Mouse (Mus musculus) kidney, adult 8-10 months (tissue): ENCODE results near the gene Nat8.
"Not testable (repeated sequence)": the region's sequence is repeated elsewhere in the genome, so short reads cannot be mapped to it uniquely, and the experiment has no call there.

Source experiments
- DNase-seq, 2 experiments: peaks; one replicate each; pipeline ENCODE4 v3.0.0; 2022

Nat8 gene

GRCm38 (mm10) chr6:85831796-85832321, at the start of gene Nat8:
TSS of gene Nat8 (minus strand) at chr6:85832082.
- DNase-seq = peak; percentile 73 to 80

DNA sequence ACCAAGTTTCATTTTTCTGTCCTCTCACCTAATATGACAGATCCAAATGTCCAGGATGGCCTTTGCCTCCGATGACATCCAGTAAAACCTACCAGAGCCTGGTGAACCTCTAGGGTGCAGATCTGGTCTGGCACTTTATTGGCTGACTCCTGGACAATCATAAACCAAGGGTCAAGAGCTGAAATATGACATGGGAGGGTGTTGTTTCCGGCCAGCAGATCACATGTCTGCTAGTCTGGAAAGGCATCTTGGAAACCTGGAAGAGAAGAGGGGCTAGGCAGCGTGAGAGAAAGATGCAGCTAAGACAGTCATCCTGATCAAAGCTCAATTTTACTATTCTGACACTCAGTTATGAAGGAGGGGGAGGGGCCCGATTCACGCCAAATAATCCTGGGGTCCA, 37.1 kb upstream of the Nat8 start, which contains the start of gene Nat8f2:
Gene Nat8f2, minus strand, starts transcription at position 153 of the 400 bp plus-strand sequence.
- DNase-seq = peak; percentile 75 to 84

DNA sequence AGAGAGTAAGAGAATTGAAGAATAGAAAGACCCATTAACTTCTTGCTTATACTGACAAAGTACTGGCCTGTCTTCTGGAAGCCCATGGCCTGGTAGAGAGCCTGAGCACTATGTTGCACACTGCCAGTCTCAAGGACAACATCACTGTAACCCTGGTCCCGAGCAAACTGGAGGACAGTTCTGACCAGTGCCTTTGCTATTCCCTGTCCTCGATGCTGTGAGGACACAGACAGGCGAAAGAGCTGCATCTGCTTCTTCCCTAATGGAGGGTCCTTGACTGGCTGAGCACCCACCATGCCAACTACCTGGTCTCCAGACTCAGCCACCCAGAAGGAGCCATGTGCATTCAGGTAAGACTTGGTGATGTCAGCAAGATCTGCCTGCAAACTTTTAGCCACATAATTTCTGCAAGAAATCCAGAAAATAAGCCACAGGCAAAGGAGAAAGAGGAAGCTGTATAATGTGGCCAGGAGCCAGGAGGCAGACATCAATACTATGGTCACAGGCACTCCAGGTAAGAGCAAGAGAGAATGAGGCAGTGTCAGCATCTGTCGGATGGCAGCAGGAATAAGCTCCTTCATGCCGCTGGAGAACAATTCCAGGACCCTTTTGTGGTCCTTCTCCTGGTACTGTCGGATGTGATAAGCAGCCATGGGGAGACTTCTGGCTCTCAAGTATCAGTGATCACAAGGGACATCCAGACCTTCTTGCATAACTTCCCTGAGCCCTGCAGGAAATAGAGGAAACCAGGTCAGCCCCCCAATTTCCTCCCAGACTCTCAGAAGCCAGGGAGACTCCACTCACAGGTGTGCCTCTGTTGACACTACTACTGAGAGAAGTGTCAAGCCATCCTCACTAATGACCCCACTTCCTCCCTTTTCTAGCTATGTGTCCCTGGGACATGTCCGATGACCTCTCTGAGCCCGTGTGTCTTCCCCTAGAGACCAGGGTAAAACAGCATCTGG, 36.1 kb upstream of the Nat8 start:
- DNase-seq = peak; percentile 30 to 32

GRCm38 (mm10) chr6:85866995-85867394, 35.1 kb upstream of the Nat8 start:
- not testable (repeated sequence) for DNase-seq

- DNase-seq = not testable (repeated sequence)
Observed at GRCm38 (mm10) chr6:85866166-85866565, 34.3 kb upstream of the Nat8 start.

- peak; percentile 62 to 77 for DNase-seq
Observed at GRCm38 (mm10) chr6:85864900-85865639, 33.2 kb upstream of the Nat8 start.

DNA sequence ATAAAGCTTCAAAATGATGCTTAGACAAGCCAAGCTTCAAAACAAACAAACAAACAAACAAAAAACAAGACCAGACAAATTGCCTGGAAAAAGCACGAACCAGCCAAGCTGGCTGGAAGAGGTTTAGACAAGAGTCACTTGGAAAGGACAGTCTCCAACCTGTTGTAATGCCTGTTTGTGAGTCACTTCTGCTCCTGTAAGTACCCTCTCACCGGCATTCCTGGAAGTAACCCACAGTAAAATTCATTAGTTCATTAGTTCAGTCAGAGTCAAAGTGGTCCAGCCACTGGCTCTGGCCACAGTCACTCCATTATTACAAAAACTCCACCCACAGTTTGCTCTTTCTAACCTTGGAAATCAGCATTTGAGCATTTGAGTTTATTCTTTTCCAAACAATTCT, 32.0 kb upstream of the Nat8 start:
- no peak for DNase-seq

- no peak for DNase-seq
Observed at GRCm38 (mm10) chr6:85863136-85863535, 31.3 kb upstream of the Nat8 start.

- peak; percentile 41 to 59 for DNase-seq
Observed at GRCm38 (mm10) chr6:85862565-85862964, 30.7 kb upstream of the Nat8 start.

GRCm38 (mm10) chr6:85861247-85861646, 29.4 kb upstream of the Nat8 start:
- DNase-seq = peak in 1 of 2 experiments; percentile 25

- DNase-seq = peak; percentile 76 to 82
Observed at GRCm38 (mm10) chr6:85856194-85856678, 24.4 kb upstream of the Nat8 start.

- peak; percentile 70 to 78 for DNase-seq
Observed at GRCm38 (mm10) chr6:85853481-85853880, 21.6 kb upstream of the Nat8 start.

DNA sequence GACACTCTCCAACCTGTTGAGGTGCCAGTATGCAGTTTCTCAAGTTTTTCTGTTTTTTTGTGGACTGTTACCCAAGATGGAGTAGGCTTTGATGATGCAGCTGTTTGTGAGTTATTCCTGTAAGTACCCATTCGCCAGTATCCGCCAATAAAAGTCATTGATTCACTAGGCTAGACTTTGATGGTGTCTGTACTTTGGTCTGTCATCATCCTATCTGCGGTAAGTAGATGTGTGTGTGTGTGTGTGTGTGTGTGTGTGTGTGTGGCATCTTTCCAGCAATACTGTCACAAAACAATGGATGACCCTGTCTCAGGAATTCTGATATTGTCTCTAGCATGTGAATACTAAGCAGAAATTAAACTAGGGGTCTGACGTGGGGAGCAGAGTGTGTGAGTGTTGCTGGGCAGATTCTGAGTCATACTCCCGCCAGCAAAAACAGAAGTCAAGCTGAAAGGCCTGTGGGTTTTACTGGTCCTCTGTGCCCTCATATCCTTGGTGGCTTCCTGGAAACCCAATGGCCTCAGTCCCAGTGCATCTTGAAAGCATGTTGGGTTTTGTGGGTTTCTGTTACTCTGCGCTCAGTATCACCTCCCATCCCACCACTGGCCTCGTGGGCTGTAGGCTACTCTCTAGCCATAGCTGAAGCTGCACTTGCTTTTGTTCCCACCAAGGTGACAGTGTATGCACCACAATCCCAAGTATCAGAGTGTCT, 19.3 kb upstream of the Nat8 start:
- DNase-seq = no peak

DNA sequence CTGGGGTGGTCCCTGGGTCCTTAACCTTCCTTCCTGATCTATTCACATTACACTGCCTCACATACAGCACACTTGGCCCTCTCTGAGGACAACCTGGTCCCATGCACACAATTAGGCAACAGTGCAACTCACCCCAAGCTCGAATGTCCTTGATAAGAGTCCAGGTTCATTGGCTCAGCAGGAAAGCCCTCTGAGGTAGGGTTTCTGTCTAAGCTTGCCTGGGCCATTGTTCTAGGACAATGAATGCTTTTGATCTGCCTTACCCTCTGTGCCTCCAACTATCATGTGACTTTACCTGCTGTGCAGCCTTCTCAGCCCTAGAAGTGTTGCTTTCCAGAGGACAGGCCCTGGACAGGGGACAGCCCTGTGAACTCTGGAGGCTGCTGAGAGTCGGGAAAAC, 17.4 kb upstream of the Nat8 start:
- no peak for DNase-seq

DNA sequence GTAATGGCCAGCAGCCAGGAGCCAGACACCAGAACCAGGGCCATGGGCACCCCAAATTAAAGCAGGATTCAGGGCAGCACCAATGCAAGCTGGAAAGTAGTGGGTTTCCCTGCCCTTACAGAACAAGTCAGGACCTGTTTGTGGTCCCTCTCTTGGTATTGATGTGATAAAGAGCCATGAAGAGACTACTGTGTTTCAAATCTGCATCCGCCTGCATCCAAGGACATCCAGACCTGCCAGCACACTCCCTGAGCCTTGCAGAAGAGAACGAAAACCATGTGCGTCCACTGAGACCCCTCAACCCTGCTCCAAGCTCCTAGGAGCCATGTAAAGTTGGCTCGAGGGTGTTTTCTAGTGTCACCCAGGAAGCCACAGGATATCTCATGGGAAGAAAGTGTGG, 16.3 kb upstream of the Nat8 start:
- DNase-seq = no peak

- DNase-seq = no peak
Observed at GRCm38 (mm10) chr6:85846921-85847320, 15.0 kb upstream of the Nat8 start.

- not testable (repeated sequence) for DNase-seq
Observed at GRCm38 (mm10) chr6:85843677-85844458, 12.0 kb upstream of the Nat8 start.

DNA sequence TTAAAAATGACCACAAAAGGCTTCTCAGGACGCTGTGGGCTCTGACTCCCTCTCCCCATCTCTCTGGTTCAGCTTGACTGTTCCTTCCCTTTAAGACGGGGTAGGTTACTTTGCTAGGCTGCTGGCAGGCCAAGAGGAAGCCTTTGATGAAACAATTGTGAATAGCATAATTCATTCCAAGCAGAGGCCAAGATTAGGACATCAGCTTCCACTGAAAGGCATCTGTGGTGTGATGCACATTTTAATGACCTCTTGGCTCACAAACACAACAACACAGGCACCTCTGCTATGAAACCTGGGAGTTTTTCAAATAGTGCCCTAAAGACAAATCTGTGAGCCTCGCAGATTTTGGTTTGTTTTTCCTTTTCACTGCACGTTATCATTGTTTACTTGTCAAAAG, 8.1 kb upstream of the Nat8 start:
- no peak for DNase-seq

DNA sequence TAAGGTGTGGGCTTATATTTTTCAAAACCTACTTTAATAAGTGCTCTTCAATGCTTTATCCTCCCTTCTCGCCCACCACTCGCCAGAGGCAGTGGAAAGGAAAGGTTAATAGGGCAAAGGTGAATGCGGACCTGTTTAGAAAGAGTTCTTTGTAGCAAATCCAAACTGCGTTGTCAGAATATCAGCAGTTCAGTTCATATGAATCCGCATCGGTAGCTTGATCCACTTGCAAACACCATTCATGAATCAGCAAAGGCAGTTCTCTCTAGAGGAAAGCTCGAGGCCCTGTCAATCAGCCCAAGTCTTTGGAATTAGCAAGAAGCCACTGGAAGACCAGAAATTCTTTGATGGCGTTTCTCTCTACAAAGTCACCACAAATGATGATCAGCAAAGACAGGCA, 6.8 kb upstream of the Nat8 start:
- DNase-seq = no peak

DNA sequence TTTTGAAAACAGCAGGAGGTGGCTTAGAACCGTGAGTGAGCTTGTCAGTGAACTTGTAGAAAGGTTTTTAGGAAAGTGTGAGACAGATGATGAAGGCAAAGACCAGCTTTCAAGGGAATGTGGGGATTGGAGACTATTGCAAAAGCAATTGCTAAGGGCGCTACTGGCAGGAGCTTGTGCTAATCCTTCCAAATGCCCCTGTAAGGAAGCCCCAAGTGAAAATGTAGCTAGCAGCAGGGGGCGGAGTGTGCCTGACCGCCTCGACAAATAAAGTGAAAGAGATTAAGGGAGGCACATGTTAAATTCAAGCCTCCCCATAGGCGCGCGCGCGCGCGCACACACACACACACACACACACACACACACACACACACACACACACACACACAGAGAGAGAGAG, 5.4 kb upstream of the Nat8 start:
- DNase-seq = peak; percentile 55 to 61

- DNase-seq = peak; percentile 50 to 74
Observed at GRCm38 (mm10) chr6:85836827-85837226, 4.9 kb upstream of the Nat8 start.

- peak in 1 of 2 experiments; percentile 34 for DNase-seq
Observed at GRCm38 (mm10) chr6:85836098-85836497, 4.2 kb upstream of the Nat8 start.
